Mouse (Mus musculus): ENCODE results near the gene Cdip1.

DNA sequence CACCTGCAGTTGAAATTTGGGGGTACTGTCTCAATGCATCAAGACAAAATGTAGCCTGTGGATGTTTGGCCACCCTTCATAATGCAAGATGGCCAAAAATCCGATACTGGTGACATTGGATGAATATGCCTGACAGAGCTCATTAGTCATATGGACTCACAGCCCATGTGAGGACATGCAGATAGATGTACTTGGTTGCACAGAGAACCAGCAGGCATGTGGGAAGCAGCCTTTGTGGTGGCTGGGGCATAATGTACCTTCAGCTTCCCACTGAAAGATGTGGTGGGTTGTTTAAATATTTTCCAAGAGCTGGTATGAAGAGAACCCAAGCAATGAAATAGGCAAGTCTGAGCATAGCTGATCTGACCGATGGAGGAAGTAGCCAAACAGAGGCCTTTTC is 43.8 kb upstream of the Cdip1 start:
- TF ChIP-seq POLR2AphosphoS2 (IDR thresholded peaks at IDR 0.05; ENCODE audit: insufficient read length, low read depth) = no peak
- no peak for TF ChIP-seq POLR2A (IDR thresholded peaks at IDR 0.05; ENCODE audit: insufficient read length, low read depth)
- no peak for TF ChIP-seq MYOD1 (IDR thresholded peaks at IDR 0.05; ENCODE audit: control insufficient read depth in 1 of 3, insufficient read length in 2 of 3, low read depth in 2 of 3)
- TF ChIP-seq USF1 (IDR thresholded peaks at IDR 0.05; ENCODE audit: low read depth) = no peak
- no peak for TF ChIP-seq CEBPB (IDR thresholded peaks at IDR 0.05; ENCODE audit: insufficient read depth, poor library complexity, severe bottlenecking)
- no peak for TF ChIP-seq MAX (IDR thresholded peaks at IDR 0.05; ENCODE audit: low read depth)
- no peak for TF ChIP-seq TCF3 (IDR thresholded peaks at IDR 0.05; ENCODE audit: insufficient read length, low read depth)
- no peak for TF ChIP-seq TCF12 (IDR thresholded peaks at IDR 0.05; ENCODE audit: insufficient read depth, poor library complexity, severe bottlenecking)
- no peak for TF ChIP-seq MYOG (IDR thresholded peaks at IDR 0.05; ENCODE audit: control insufficient read depth in 1 of 3, insufficient read depth in 1 of 3, insufficient read length in 2 of 3, low read depth in 2 of 3)
- TF ChIP-seq E2F4 (IDR thresholded peaks at IDR 0.05; ENCODE audit: insufficient read depth) = no peak
- TF ChIP-seq REST (IDR thresholded peaks at IDR 0.05; ENCODE audit: insufficient read depth, insufficient read length) = no peak
- no peak for TF ChIP-seq SRF (IDR thresholded peaks at IDR 0.05; ENCODE audit: control insufficient read depth, insufficient read length, low read depth)
